Mouse (Mus musculus): Measurements from ENCODE around the gene Chrna9. TPM values are rescaled to one million over a fixed set of nuclear protein-coding genes. Genes with fewer than 3 reads are reported as not detected.

Gene Chrna9
- total RNA-seq, 2 experiments from 2014 or later, result not detected

DNA sequence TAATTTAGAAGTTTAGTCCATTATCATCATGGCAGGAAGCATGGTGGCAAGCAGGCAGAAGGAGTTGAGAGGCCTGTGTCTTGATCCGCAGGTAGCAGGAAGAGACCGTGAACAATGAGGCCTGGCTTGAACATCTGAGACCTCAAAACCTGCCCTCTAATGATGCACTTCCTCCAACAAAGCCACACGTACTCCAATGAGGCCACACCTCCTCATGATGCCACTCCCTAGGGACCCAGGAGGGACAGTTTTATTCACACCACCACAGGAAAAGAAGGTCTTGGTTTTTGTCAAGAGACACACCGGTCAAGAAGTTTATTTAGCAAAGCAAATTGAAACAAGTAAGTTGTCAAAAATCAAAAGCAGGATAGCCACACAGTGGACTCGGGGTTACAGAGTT is 17.8 kb upstream of the Chrna9 start:
- DNase-seq (ENCODE audit: low spot score in 2 of 2), result no peak
- intact Hi-C loops (cut with DNase I), result no loop called here

DNA sequence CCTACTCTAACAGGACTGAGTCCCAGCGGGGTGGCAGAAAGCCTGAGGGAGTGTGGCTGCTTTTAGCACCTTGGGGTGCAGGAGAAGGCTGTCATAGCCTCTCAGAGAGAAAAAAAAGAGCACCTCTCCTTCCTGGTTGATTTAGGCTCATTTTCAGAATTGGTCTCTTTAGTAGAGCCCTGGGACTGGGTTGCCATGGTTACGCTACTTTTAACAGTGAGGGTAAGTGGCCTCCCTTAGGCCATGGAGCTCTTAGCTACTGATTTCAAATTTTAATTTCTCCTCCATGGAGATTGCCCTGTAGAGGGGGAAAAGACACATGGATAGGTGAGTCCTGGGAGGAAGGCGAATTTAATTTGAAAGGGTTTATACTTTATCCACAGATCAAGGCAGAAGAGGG is 16.1 kb upstream of the Chrna9 start:
- DNase-seq (ENCODE audit: low spot score in 2 of 2), result no peak
- intact Hi-C loops (cut with DNase I), result no loop called here

DNA sequence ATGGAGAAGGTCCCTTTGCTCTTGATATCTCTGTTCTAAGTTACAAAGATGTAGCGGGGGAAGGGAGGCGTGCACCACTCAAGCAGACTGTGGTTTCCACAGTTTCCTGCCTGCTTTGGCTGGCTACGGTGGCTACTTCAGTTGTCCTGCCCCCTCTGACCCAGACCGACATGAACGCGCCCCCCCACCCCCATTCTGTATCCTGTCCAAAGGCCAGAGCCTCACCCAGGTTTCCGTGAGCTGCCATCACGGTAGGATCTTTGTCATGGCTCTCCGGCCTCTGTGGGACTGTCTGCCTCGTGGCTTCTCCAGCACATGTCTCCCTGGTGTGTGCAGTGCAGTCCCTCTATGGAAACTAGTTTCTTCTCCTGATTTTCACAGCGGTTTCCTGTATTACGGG is 15.4 kb upstream of the Chrna9 start:
- no peak for DNase-seq (ENCODE audit: low spot score in 2 of 2)
- intact Hi-C loops (cut with DNase I), result no loop called here

DNA sequence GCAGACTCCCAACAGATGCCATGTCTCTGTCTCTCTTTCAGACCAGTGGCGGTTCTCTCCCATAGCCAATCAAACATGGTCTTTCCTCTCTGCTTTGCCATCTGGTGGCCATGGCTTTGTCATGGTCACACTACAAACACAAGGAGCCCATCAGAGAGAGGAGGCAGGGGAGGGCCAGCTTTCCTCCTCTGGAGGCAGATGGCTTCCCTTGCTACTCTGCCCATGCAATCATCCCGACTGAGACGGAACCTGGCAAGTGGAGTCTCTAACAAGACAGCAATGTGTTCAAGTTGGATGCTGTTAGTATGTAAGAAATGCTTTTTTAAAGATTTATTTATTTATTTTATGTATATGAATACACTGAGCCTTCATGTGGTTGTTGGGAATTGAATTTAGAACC is 14.8 kb upstream of the Chrna9 start:
- intact Hi-C loops (cut with DNase I), result no loop called here
- no peak for DNase-seq (ENCODE audit: low spot score in 2 of 2)

DNA sequence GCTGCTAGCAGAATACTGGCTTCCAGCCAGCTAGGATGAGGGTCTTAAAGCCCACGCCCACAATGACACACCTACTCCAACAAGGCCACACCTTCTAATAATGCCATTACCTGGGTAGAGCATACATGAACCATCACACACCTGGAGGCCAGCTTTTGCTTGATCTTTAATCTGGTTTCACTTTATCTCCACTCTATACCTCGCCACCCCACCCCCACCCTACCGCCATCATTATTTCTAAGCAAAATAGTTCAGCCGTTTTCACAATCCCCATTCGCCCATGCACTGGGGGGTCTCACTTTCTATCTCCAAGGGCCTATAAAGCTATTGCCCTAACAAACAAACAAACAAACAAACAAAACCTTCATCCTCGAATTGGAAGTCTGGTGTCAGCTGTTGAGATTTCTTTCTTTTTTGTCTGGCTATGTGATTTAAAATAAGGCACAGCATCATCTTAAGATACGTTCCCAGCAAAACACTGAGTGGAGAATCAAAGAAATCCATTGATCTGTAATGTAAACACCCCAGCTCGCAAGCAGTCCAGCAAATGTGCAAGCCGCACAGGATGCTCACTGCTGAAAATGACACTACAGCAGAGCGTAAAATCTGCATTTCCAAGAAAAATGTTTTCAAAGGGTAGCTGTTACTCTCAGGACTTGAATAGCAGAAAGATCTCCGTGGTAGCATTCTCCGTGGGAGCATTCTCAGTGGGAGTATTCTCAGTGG is 13.9 kb upstream of the Chrna9 start:
- intact Hi-C loops (cut with DNase I), result no loop called here
- peak in 1 of 2 experiments; percentile 2 for DNase-seq (ENCODE audit: low spot score in 2 of 2)

GRCm38 (mm10) chr5:65921477-65922138 is 13.1 kb upstream of the Chrna9 start:
- no peak for DNase-seq (ENCODE audit: low spot score in 2 of 2)
- intact Hi-C loops (cut with DNase I), result no loop called here

- intact Hi-C loops (cut with DNase I), result no loop called here
- no peak for DNase-seq (ENCODE audit: low spot score in 2 of 2)
Observed at GRCm38 (mm10) chr5:65926666-65927065, 8.1 kb upstream of the Chrna9 start.

DNA sequence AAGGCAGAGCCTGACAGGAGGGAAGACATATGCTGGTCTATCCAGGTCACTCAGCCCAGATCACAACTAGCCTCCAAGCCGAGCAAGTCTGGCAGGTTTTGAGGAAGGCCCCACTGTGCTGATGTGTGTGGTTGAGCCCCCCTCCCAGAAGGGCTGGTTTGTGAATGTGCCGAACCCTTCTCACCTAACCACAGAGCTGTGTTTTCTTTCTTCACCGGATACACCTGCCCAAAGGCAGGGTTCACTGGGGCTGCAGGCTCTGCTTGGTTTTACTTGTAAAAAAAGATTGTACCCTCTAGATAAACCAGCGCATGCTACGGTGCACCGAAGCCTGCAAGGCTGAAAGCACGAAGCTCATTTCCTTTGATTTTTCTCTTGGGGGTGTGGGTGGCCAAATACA is 5.6 kb upstream of the Chrna9 start:
- intact Hi-C loops (cut with DNase I), result no loop called here
- DNase-seq (ENCODE audit: low spot score in 2 of 2), result no peak

- DNase-seq (ENCODE audit: low spot score in 2 of 2), result no peak
- intact Hi-C loops (cut with DNase I), result no loop called here
Observed at GRCm38 (mm10) chr5:65930171-65930570, 4.5 kb upstream of the Chrna9 start.

GRCm38 (mm10) chr5:65933258-65933657 is 1.5 kb upstream of the Chrna9 start:
- no peak for DNase-seq (ENCODE audit: low spot score in 2 of 2)
- intact Hi-C loops (cut with DNase I), result no loop called here

GRCm38 (mm10) chr5:65933764-65934163 is 957 bp upstream of the Chrna9 start:
- intact Hi-C loops (cut with DNase I), result no loop called here
- no peak for DNase-seq (ENCODE audit: low spot score in 2 of 2)

GRCm38 (mm10) chr5:65937011-65937726 is 2.4 kb downstream of the Chrna9 start:
- DNase-seq (ENCODE audit: low spot score in 2 of 2), result no peak

GRCm38 (mm10) chr5:65937998-65938715 is 3.4 kb downstream of the Chrna9 start:
- intact Hi-C loops (cut with DNase I), result loop anchor here (1.0 to 2.0 kb wide), 2 partner anchors 115 to 174 kb away; no protein-coding TSS in a partner anchor
- peak; percentile 77 to 87 for DNase-seq (ENCODE audit: low spot score in 2 of 2)

More at GRCm38 (mm10) chr5:65937011-65937726, 2.4 kb downstream of the Chrna9 start:
- intact Hi-C loops (cut with DNase I), result no loop called here

GRCm38 (mm10) chr5:65941145-65941544 is 6.4 kb downstream of the Chrna9 start:
- intact Hi-C loops (cut with DNase I), result no loop called here
- DNase-seq (ENCODE audit: low spot score in 2 of 2), result no peak

DNA sequence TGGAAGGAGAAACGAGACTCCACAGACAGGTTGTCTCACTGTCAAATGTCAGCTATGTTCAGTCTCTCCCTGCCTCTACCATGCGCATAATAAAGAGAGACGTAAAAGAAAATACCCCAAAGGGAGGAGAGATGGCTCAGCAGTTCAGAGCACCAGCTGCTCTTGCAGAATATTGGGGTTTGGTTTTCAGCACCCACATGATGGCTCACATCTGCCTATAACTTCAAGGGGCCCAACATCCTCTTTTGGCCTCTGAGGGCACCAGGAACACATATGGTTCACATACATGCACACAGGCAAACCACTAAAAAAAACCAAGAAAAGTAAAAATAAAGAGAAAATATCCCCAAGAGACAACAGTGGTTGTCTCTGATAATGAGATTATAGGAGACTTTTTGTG is 15.1 kb downstream of the Chrna9 start:
- DNase-seq (ENCODE audit: low spot score in 2 of 2), result no peak
- intact Hi-C loops (cut with DNase I), result no loop called here

GRCm38 (mm10) chr5:65950236-65950635 is 15.5 kb downstream of the Chrna9 start:
- peak; percentile 40 to 76 for DNase-seq (ENCODE audit: low spot score in 2 of 2)
- intact Hi-C loops (cut with DNase I), result no loop called here

- intact Hi-C loops (cut with DNase I), result no loop called here
- DNase-seq (ENCODE audit: low spot score in 2 of 2), result peak in 1 of 2 experiments; percentile 11
Observed at GRCm38 (mm10) chr5:65950679-65951512, 16.2 kb downstream of the Chrna9 start.

DNA sequence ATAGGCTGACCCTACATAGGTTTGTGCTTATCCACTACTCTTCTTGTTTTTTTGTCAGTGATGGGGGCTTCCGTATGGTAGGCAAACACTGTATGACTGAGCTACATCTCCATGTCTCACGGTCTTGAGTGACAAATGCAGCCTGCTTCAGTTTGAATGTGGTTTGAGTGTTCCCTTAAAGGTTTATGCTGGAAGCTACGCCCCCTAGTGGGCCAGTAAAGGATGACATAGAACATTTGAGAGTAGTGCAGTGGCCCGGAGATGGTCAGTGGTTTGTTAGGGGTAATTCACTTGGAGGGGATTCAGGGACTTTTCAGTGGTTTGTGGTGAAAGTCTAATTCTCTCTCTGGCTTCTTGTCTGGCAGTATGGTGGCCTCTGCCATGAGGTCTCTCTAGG is 16.8 kb downstream of the Chrna9 start:
- intact Hi-C loops (cut with DNase I), result no loop called here
- DNase-seq (ENCODE audit: low spot score in 2 of 2), result no peak
